Mouse (Mus musculus) forebrain, embryonic 12.5 days (tissue): Measurements from ENCODE around the gene Fam173b. TPM values are rescaled to one million over a fixed set of nuclear protein-coding genes. Genes with fewer than 3 reads are reported as not detected.
"Not testable (repeated sequence)": the region's sequence is repeated elsewhere in the genome, so short reads cannot be mapped to it uniquely, and the experiment has no call there.

ENCODE experiments used
- ATAC-seq: fragments of 200-750 bp; cut with Nextera tagmentation; 2 replicates; pipeline ENCODE4 v1.8.0; 2017; ENCODE audit warnings: moderate TSS enrichment; ENCODE audit not compliant: low FRiP score
- H3K27ac ChIP-seq: fragments of 300-500 bp; sonication (generic); 2 replicates; pipeline ENCODE4 v1.5.1; 2016; ENCODE audit warnings: mild to moderate bottlenecking
- H3K27me3 ChIP-seq: fragments of 300-500 bp; sonication (generic); 2 replicates; pipeline ENCODE4 v1.6.1; 2016; ENCODE audit warnings: mild to moderate bottlenecking
- H3K36me3 ChIP-seq: fragments of 300-500 bp; sonication (generic); replicated peaks from 2 replicates; pipeline ENCODE4 v1.6.1; 2016; ENCODE audit warnings: mild to moderate bottlenecking
- H3K4me1 ChIP-seq: fragments of 300-500 bp; sonication (generic); 2 replicates; pipeline ENCODE4 v1.6.1; 2016
- H3K4me2 ChIP-seq: fragments of 300-500 bp; sonication (generic); 2 replicates; pipeline ENCODE4 v1.6.1; 2016; ENCODE audit warnings: mild to moderate bottlenecking, moderate library complexity
- H3K4me3 ChIP-seq: fragments of 300-500 bp; sonication (generic); replicated peaks from 2 replicates; pipeline ENCODE4 v1.5.1; 2016; ENCODE audit warnings: mild to moderate bottlenecking
- H3K9ac ChIP-seq: fragments of 300-500 bp; sonication (generic); 2 replicates; pipeline ENCODE4 v1.6.1; 2016; ENCODE audit warnings: mild to moderate bottlenecking
- H3K9me3 ChIP-seq: fragments of 300-500 bp; sonication (generic); 2 replicates; pipeline ENCODE4 v1.6.1; 2016
- WGBS: fragments of 180-500 bp; shearing (Covaris S2); methylation state at CpG from one replicate; pipeline ENCODE4 v1.1.7; 2016; 5-methylcytosine and 5-hydroxymethylcytosine counted together
- polyA plus RNA-seq: library from polyadenylated mRNA; unstranded; fragments of >200 nt; fragmentation: Nextera tagmentation; extraction: Ambion mirVana; gene quantifications from 2 replicates; pipeline ENCODE4 v1.2.1, GENCODE M21; 2016

Gene Fam173b
- polyA plus RNA-seq, 1 experiment from 2014 or later = 13.2 TPM

DNA sequence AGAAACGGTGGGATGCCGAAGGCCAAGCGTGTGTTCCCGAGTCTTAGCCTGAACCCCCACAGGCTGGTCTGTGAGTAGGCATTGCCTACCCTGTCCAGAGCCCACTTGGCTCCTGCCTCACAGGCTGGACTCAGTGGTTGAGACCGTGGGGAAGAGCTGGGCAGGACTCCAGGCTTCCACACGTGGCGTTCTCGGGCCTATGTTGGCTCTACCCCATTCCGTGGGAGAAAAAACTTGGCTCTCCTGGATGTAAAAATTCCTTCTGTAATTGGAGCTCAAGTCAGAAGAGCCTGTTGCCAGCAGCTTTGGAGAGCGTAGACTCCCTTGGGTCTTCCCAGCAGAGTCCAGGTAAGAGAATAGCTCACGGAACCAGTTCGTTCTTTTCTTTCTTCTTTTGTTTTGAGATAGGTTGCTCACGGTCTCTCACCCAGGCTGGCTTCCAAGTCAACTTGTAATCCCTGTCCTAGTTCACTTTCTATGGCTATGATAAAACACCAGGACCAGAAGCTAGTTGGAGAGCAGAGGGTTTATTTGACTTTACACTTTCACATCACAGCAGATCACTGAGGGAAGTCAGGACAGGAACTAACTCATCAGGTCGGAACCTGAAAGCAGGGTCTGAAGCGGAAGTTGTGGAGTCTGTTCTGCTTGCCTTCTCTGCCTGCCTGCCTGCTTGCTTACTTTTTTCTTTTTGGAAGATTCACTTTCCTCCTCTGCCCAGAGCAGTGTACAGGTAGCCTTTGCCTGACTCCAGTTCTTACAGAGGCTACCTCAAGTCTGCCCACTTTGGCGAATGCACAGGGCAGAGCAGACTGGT is 29.5 kb upstream of the Fam173b start:
- ATAC-seq = no peak
- H3K27ac ChIP-seq = no peak overlapping the region
- no peaks in the 10 kb centered on the region for H3K36me3 ChIP-seq
- H3K9ac ChIP-seq = no peak overlapping the region
- H3K9me3 ChIP-seq = no peaks in the 10 kb centered on the region
- no peak overlapping the region for H3K4me3 ChIP-seq
- 0 out of 2 replicates have a peak, but pooled peaks cover 5% of the 10 kb centered on the region for H3K4me1 ChIP-seq
- H3K27me3 ChIP-seq = no peaks in the 10 kb centered on the region
- WGBS = 89% methylated on average over 16 of the region's 16 CpGs
- H3K4me2 ChIP-seq = no peak overlapping the region

DNA sequence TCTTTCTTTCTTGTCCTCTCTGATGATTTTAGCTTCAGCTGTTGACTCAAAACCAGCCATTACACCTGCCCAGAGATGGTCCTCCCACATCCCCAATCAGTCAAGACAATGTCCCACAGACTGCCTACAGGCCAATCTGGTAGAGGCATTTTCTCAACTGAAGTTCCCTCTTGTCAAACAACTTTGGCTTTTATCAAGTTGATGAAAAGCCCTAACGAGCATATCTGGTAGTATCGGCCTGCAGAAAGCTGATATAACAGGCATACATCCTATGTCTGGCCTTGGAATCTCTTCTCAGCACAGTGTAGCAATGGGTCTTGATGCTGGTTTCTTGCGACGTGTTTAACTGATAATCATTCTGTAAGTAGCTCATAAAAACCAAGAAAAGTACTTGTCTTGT is 28.4 kb upstream of the Fam173b start:
- Histone ChIP-seq H3K4me2 (no peak overlapping the region), H3K36me3 (no peaks in the 10 kb centered on the region), H3K4me3 (no peak overlapping the region), H3K27ac (no peak overlapping the region), H3K4me1 (0 out of 2 replicates have a peak, but pooled peaks cover 5% of the 10 kb centered on the region), H3K27me3 (no peaks in the 10 kb centered on the region), H3K9me3 (no peaks in the 10 kb centered on the region), H3K9ac (no peak overlapping the region)
- 87% methylated on average over 4 of the region's 4 CpGs for WGBS
- ATAC-seq = no peak

DNA sequence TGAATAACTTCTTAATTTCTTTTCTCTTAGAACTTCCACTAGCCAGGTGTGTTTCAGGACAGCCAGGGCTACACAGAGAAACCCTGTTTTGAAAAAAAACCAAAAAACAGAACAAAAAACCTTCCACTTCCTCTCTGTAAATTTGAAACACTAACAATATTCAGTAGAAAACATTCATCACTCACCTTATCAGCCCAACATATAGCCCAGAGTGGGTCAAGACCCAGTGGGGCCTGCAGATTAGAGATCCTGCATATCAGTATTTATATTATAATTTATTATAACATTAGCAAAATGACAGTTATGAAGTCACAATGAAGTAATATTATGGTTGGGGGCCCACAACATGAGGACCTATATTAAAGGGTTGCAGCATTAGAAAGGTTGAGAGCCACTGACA is 28.0 kb upstream of the Fam173b start:
- H3K27me3 ChIP-seq = no peaks in the 10 kb centered on the region
- no peak overlapping the region for H3K27ac ChIP-seq
- H3K4me1 ChIP-seq = 0 out of 2 replicates have a peak, but pooled peaks cover 3% of the 10 kb centered on the region
- no peak for ATAC-seq
- no peak overlapping the region for H3K9ac ChIP-seq
- no peaks in the 10 kb centered on the region for H3K9me3 ChIP-seq
- H3K4me2 ChIP-seq = no peak overlapping the region
- H3K4me3 ChIP-seq = no peak overlapping the region
- H3K36me3 ChIP-seq = no peaks in the 10 kb centered on the region

DNA sequence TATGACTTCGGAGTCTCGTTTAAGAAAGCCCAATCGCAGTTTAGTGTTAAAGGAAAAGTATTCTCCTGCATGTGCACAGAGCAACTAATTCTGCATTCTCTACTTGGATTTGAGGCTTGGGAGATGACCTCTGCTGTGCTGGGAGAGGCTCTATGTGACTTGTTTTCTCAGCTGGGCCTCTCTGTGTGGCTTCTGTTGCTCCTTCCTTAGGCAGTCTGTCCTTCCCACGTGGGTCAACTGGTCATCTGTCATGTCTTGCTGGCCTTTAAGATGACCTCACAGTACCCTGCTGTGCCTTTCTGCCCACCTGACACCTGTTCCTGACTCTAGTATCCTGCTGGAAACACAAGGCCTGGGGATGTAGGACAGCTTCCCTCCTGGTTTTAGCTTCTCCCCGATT is 25.6 kb upstream of the Fam173b start:
- no peaks in the 10 kb centered on the region for H3K9me3 ChIP-seq
- no peaks in the 10 kb centered on the region for H3K36me3 ChIP-seq
- H3K4me1 ChIP-seq = no peaks in the 10 kb centered on the region
- no peak overlapping the region for H3K4me2 ChIP-seq
- no peak overlapping the region for H3K9ac ChIP-seq
- WGBS = 74% methylated on average over 5 of the region's 5 CpGs
- H3K4me3 ChIP-seq = no peak overlapping the region
- no peak for ATAC-seq
- H3K27me3 ChIP-seq = no peaks in the 10 kb centered on the region
- H3K27ac ChIP-seq = no peak overlapping the region

DNA sequence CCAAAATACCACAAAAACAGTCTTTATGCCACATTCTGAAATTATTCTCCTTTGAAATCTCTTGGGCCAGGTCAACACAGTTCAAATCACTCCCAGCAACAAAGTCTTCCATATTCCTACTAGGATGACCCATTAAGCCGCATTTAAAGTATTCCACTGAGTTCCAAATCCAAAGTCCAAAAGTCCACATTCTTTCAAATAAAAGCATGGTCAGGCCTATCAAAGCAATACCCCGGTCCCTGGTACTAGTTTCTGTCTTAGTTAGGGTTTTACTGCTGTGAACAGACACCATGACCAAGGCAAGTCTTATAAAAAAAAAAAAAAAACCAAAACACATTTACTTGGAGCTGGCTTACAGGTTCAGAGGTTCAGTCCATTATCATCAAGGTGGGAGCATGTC is 20.6 kb upstream of the Fam173b start:
- not testable (repeated sequence) for H3K9ac ChIP-seq, ATAC-seq, H3K27me3 ChIP-seq, H3K36me3 ChIP-seq, H3K4me3 ChIP-seq, H3K27ac ChIP-seq, H3K4me2 ChIP-seq, H3K4me1 ChIP-seq, H3K9me3 ChIP-seq
- 89% methylated on average over 2 of the region's 2 CpGs for WGBS

DNA sequence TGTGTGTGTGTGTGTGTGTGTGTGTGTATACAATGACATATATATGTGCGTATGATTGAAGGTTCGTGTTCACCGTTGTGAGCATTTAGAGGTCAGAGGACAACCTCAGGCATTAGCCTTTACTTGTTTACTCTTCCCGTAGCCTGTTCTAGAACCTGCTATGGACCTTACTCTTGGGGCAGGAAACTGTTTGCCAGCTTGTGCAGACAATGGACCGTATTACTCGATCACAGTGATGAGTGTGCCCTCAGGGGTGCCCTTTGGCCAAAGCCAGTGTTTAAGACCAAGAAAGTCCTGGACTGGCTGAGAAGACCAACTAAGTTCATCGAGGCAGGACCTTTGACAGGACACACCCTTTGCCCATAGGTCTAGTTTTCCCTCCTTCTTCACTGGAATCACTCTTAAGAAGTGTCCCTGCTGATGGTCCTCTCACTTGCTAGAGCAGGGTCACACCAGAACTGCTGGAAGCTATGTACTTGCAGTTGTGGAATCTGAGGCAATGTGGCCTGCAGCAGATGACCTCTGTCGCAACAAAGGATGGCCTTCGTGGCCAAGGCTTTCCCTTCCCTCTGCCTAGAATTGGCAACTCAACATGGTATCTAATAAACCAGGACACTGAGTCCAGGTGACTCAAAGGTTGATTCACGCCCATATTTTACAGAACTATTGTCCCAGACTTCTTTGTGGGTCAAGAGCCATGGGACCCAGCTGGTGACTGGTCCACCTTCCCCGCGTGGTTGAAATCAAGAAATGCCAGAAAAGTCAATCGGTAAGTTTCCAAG is 18.2 kb upstream of the Fam173b start:
- Histone ChIP-seq H3K4me3 (no peak overlapping the region), H3K4me2 (no peak overlapping the region), H3K27ac (no peak overlapping the region), H3K4me1 (no peaks in the 10 kb centered on the region), H3K9ac (no peak overlapping the region), H3K9me3 (no peaks in the 10 kb centered on the region), H3K27me3 (no peaks in the 10 kb centered on the region), H3K36me3 (no peaks in the 10 kb centered on the region)
- 91% methylated on average over 13 of the region's 13 CpGs for WGBS
- ATAC-seq = no peak

DNA sequence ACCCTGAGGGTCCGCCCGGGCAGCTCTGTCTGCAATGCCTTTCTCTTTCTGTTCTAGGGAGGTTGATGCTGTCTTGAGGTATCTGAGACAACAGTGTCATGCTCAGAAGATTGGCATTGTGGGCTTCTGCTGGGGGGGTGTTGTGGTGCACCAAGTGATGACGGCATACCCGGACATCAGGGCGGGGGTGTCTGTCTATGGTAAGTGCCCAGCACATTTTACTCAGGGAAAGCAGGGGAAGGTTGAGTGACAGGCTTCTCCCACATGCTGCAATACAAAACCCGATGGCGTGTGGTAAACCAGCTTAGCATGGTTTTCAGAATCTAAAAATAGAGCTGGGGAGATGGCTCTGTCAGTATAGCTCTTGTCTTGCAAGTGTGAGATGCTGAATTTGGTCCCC is 16.4 kb upstream of the Fam173b start:
- Histone ChIP-seq H3K9ac (no peak overlapping the region), H3K36me3 (peaks cover 14% of the 10 kb centered on the region), H3K4me2 (no peak overlapping the region), H3K4me1 (no peaks in the 10 kb centered on the region), H3K27me3 (no peaks in the 10 kb centered on the region), H3K4me3 (no peak overlapping the region), H3K9me3 (no peaks in the 10 kb centered on the region), H3K27ac (no peak overlapping the region)
- no peak for ATAC-seq
- 88% methylated on average over 7 of the region's 7 CpGs for WGBS

DNA sequence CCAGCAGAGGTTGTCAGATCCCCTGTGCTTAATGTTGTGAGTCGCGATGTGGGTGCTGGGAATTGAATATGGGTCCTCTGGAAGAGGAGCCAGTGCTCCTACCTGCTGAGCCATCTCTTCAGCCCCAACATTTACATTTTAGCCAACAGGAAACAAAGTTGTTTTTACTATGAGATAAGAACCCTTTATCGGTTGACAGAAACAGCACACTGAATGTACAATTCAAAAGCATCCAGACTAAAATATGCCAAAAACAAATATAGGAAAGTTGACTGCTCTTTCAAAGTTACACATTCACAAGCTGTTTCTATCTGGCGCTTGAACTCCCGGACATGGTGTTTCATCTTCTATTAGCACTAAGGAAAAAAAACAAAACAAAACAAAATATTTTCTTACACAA is 15.6 kb upstream of the Fam173b start:
- Histone ChIP-seq H3K4me3 (no peak overlapping the region), H3K4me1 (no peaks in the 10 kb centered on the region), H3K9ac (no peak overlapping the region), H3K27me3 (no peaks in the 10 kb centered on the region), H3K27ac (no peak overlapping the region), H3K4me2 (no peak overlapping the region), H3K36me3 (peaks cover 22% of the 10 kb centered on the region), H3K9me3 (no peaks in the 10 kb centered on the region)
- 92% methylated on average over 5 of the region's 5 CpGs for WGBS
- ATAC-seq = no peak

DNA sequence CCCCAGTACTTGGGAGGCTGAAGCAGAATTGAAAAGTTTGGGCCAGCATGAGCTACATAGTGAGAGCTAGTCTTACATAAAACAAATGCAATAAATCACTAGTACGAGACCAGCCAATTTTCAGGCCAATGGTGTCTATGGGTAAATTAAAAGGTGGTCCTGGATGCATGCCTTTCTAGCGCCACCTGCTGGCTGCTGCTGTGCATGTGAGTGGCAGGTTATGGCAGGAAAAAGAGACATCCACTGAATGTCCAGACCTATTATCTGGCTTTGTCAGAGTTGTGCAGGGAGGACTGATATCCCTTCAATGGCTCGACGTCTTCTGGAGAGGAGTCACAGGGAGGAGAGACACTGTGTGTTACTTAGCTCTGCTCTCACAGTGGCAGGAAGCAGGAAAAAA is 15.1 kb upstream of the Fam173b start:
- no peak overlapping the region for H3K4me2 ChIP-seq
- peak; percentile 61 for ATAC-seq
- H3K4me3 ChIP-seq = no peak overlapping the region
- no peak overlapping the region for H3K9ac ChIP-seq
- H3K36me3 ChIP-seq = peaks cover 27% of the 10 kb centered on the region
- no peaks in the 10 kb centered on the region for H3K27me3 ChIP-seq
- no peaks in the 10 kb centered on the region for H3K9me3 ChIP-seq
- H3K27ac ChIP-seq = no peak overlapping the region
- 4% methylated on average over 4 of the region's 4 CpGs for WGBS
- no peaks in the 10 kb centered on the region for H3K4me1 ChIP-seq

DNA sequence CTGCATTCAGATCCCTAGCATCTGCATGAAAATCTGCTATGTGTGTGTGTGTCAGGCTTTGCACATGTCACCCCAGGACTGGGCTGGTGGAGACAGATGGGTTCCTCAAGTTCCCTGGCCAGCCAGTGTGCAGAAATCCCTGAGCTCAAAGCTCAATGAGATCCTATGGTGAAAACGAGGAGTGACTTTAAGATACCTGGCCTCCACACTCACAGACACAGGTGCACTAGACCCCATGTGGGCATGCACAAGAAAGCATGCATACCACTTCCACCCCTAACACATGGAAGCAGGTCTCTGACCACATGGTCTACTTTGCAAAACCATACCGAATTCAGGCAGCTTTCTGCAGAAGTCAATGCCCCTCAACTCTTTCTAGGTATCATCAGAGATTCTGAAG is 13.9 kb upstream of the Fam173b start:
- H3K9ac ChIP-seq = no peak overlapping the region
- no peak for ATAC-seq
- no peak overlapping the region for H3K4me2 ChIP-seq
- H3K27ac ChIP-seq = no peak overlapping the region
- no peaks in the 10 kb centered on the region for H3K27me3 ChIP-seq
- H3K4me1 ChIP-seq = no peaks in the 10 kb centered on the region
- no peaks in the 10 kb centered on the region for H3K9me3 ChIP-seq
- WGBS = 86% methylated on average over 2 of the region's 2 CpGs
- peaks cover 39% of the 10 kb centered on the region for H3K36me3 ChIP-seq
- H3K4me3 ChIP-seq = no peak overlapping the region

DNA sequence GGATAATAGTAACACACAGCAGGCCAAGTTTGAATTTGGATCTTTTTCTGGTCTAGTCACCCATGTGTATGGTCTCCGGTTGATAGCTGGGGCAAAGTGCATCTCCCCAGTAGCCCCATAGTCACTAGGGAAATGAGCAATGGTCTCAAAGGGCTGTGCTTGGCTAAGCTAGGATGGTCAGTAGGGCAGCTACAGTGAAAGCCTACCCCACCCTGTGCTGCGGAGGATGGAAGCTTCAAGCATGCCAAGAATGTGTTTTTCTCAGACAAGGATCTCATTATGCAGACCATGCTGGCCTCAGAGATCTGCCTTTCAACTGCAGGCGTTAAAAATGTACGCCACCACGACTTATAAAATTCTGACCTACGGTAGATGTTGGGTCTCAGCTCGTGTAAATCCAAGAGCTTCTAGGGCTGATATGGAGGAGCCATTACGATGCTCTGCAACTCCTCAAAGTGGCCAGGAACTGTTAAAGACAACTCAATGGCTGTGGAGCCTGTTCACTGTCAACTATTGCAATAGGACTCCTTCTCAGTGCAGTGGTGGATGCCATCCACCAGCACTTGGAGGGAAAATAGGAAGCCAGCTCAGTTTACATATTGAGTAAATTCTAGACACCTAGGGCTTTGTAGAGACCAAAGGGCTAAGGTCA is 12.5 kb upstream of the Fam173b start:
- H3K36me3 ChIP-seq = peaks cover 53% of the 10 kb centered on the region
- H3K27me3 ChIP-seq = no peaks in the 10 kb centered on the region
- no peaks in the 10 kb centered on the region for H3K9me3 ChIP-seq
- WGBS = 66% methylated on average over 8 of the region's 8 CpGs
- no peak overlapping the region for H3K27ac ChIP-seq
- H3K4me1 ChIP-seq = no peaks in the 10 kb centered on the region
- H3K4me2 ChIP-seq = no peak overlapping the region
- H3K9ac ChIP-seq = no peak overlapping the region
- H3K4me3 ChIP-seq = no peak overlapping the region
- no peak for ATAC-seq

DNA sequence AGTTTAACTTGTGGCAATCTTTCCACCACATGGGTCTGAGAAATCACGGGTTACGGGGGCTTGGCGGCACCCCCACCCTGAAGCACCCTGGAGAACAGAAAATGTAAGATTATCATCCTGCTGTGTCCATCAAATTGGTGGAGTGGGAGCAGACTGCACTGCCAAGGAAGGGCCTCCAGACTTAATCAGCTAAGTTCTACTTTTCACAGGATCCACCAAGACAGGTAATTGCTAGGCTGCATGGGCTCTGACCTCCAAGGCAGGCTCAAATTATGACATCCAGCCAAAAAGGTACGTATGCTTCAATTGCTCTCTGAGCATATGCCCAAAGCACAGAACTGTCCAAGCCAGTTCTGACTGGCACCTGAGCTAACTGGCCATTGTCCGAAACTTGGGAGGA is 11.5 kb upstream of the Fam173b start:
- Histone ChIP-seq H3K9me3 (no peaks in the 10 kb centered on the region), H3K4me1 (no peaks in the 10 kb centered on the region), H3K4me3 (no peak overlapping the region), H3K36me3 (peaks cover 63% of the 10 kb centered on the region), H3K27ac (no peak overlapping the region), H3K9ac (no peak overlapping the region), H3K4me2 (no peak overlapping the region), H3K27me3 (no peaks in the 10 kb centered on the region)
- no peak for ATAC-seq
- 94% methylated on average over 5 of the region's 5 CpGs for WGBS
